Mouse (Mus musculus) kidney, postnatal 0 days (tissue): ENCODE data around the gene Atp6v0a1. TPM values are rescaled to one million over a fixed set of nuclear protein-coding genes. Genes with fewer than 3 reads are reported as not detected.
A peak's percentile ranks its signal among the peaks of the same experiment; 100 is the strongest.

ENCODE experiments used
- ATAC-seq: fragments of 200-750 bp; cut with Nextera tagmentation; replicated peaks from 2 replicates; pipeline ENCODE4 v1.8.0; 2017; ENCODE audit warnings: low read depth, moderate number of reproducible peaks, moderate TSS enrichment, moderate library complexity; ENCODE audit not compliant: low FRiP score
- DNase-seq: peaks from one replicate; pipeline ENCODE4 v3.0.0-alpha.2; 2016; ENCODE audit warnings: low spot score
- H3K27ac ChIP-seq: fragments of 300-500 bp; sonication (generic); 2 replicates; pipeline ENCODE4 v1.5.1; 2014; ENCODE audit warnings: mild to moderate bottlenecking
- H3K27me3 ChIP-seq: fragments of 300-500 bp; sonication (generic); 2 replicates; pipeline ENCODE4 v1.6.1; 2014; ENCODE audit warnings: low read length, mixed read lengths; ENCODE audit not compliant: insufficient read depth
- H3K36me3 ChIP-seq: fragments of 300-500 bp; sonication (generic); 2 replicates; pipeline ENCODE4 v1.6.1; 2014; ENCODE audit warnings: low read length, mixed read lengths; ENCODE audit not compliant: insufficient read depth
- H3K4me1 ChIP-seq: fragments of 300-500 bp; sonication (generic); replicated peaks from 2 replicates; pipeline ENCODE4 v1.6.1; 2014; ENCODE audit warnings: antibody characterized with exemption, low read length, mixed read lengths; ENCODE audit not compliant: insufficient read depth
- H3K4me2 ChIP-seq: fragments of 300-500 bp; sonication (generic); 2 replicates; pipeline ENCODE4 v1.6.1; 2014; ENCODE audit warnings: mild to moderate bottlenecking, low read length, moderate library complexity, mixed read lengths
- H3K4me3 ChIP-seq: fragments of 300-500 bp; sonication (generic); replicated peaks from 2 replicates; pipeline ENCODE4 v1.5.1; 2014; ENCODE audit warnings: low read depth, low read length
- H3K9ac ChIP-seq: fragments of 300-500 bp; sonication (generic); 2 replicates; pipeline ENCODE4 v1.6.1; 2014; ENCODE audit warnings: low read depth, low read length
- H3K9me3 ChIP-seq: fragments of 300-500 bp; sonication (generic); replicated peaks from 2 replicates; pipeline ENCODE4 v1.6.1; 2016; ENCODE audit warnings: low read length, inconsistent platforms, mixed read lengths
- CTCF ChIP-seq: IDR thresholded peaks from 2 replicates; pipeline ENCODE4 v1.5.1; 2016; ENCODE audit warnings: antibody characterized with exemption, low read depth, mild to moderate bottlenecking, moderate library complexity
- WGBS: fragments of 180-500 bp; shearing (Covaris S2); extraction: QIAGEN DNeasy Blood & Tissue Kit; methylation state at CpG from one replicate; pipeline ENCODE4 v1.1.7; 2014; 5-methylcytosine and 5-hydroxymethylcytosine counted together
- polyA plus RNA-seq: library from polyadenylated mRNA; unstranded; fragments of >200 nt; fragmentation: Nextera tagmentation; extraction: Ambion mirVana; gene quantifications from 2 replicates; pipeline ENCODE4 v1.2.1, GENCODE M21; 2015

Atp6v0a1 gene
- polyA plus RNA-seq, 1 experiment from 2014 or later = 35.1 TPM

DNA sequence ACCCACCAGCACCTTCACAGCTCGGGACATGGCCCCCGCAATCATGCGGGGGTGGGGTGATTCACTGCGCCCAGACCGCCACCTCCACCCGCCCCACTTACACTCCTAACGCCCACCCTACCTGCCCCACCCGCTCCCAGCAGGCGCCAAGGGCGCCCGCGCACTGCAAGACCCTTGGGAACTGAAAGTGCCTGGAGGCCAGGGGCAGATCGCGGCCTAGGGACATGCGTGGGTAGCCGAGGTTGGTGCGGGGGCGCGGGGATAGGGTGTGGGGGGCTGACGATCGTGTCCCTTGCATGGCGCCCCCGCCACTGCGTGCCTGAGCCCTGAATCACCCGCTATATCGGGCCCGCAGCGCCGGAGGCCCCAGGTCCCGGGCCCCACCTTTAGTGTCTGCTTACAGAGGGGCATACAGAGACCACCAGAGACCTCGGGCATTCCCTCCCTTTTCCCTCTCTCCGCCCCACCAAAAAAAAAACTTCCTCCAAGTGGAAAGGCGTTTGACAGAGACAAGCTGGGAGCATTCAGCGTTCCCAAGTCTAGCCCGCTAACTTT lies 40.0 kb upstream of the Atp6v0a1 start:
- no peaks in the 10 kb centered on the region for H3K36me3 ChIP-seq
- no peak for TF ChIP-seq CTCF
- peak overlapping the region; percentile 64 for H3K4me3 ChIP-seq
- DNase-seq (no peak), ATAC-seq (peak; percentile 15; the same call in 1 of the 2 replicates)
- peak overlapping the region; percentile 70 for H3K4me2 ChIP-seq
- peak overlapping the region; percentile 87 for H3K27ac ChIP-seq
- peak overlapping the region; percentile 73 for H3K9ac ChIP-seq
- H3K27me3 ChIP-seq = no peaks in the 10 kb centered on the region
- 1% methylated on average over 32 of the region's 35 CpGs for WGBS
- peaks cover 3% of the 10 kb centered on the region; the same call in 1 of the 2 replicates for H3K4me1 ChIP-seq
- H3K9me3 ChIP-seq = no peaks in the 10 kb centered on the region

DNA sequence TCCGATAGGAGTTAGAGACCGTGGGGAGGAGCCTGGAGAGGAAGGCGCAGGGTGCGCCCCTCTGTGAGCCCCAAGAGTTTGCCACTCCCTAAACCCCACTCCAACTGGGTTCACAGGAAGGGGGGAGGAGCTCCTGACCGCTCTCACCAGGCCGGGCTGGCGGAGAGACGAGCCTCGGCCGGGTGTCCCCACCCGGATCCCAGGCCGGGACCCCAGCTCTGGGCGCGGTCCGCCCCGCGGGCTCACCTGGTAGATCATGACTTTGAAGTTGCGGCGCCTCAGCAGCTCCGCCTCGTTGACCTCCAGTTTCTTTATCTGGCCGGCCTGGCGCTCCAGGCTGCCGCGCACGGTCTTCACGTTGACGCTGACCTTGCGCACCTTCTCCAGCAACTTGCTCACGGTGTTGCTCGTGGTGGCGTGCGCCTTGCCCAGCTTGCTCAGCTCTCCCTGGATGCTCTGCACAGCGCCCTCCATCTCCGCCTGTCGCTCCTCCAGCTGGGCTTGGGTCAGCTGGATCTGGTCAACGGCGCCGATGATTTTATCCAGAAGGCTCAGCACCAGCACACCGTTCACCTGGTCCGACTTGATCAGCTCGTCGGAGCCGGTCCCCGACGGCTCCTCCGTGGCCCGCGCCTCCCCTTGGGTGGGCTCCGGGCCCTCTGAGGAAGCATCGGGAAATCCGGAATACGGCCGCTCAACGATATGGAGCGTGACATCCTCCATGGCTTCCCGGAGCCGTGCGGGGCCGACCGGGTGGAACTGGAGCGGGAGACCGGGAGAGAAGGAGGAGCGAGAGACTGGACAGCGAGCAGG lies 39.3 kb upstream of the Atp6v0a1 start:
- H3K4me3 ChIP-seq = peak overlapping the region; percentile 64
- H3K36me3 ChIP-seq = no peaks in the 10 kb centered on the region
- H3K4me1 ChIP-seq = peaks cover 3% of the 10 kb centered on the region; the same call in 1 of the 2 replicates
- TF ChIP-seq CTCF = no peak
- DNase-seq (peak; percentile 86), ATAC-seq (peak; percentile 70)
- H3K4me2 ChIP-seq = peak overlapping the region; percentile 70
- WGBS = under 1% methylated on average over 65 of the region's 65 CpGs
- H3K9me3 ChIP-seq = no peaks in the 10 kb centered on the region
- no peaks in the 10 kb centered on the region for H3K27me3 ChIP-seq
- peak overlapping the region; percentile 87 for H3K27ac ChIP-seq
- peak overlapping the region; percentile 73 for H3K9ac ChIP-seq

DNA sequence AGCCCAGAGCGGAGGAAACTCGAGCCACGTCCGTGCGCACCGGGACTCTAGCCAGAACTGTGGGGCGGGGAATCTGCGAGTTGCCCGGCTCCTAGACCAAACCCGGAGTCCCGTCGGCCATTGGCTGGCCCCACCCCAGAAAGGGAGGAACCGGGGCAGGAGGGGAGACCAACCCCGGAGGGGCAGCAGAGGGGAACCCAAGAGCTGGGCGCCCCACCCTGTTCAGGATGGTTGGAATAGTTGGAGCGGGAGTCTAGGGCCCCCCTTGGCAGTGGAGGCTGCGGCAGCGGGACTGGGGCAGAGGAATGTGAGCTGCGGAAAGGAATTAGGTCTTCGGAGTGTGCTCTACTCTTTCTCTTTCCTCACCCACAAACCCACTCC lies 38.7 kb upstream of the Atp6v0a1 start, which contains the start of gene Cavin1:
Cavin1 (minus strand) TSS at position 331 of the 381 bp plus-strand sequence.
- peak within 1 kb of the TSS; percentile 73 for H3K9ac ChIP-seq
- H3K4me1 ChIP-seq = peaks cover 3% of the 10 kb centered on the region; the same call in 1 of the 2 replicates
- TF ChIP-seq CTCF = 0 out of 2 replicates have a peak, but pooled peaks have one; percentile 5
- H3K4me2 ChIP-seq = peak within 1 kb of the TSS; percentile 70
- peak; percentile 85 for ATAC-seq
- peak within 1 kb of the TSS; percentile 64 for H3K4me3 ChIP-seq
- 0% methylated on average over 19 of the region's 20 CpGs for WGBS
- H3K36me3 ChIP-seq = no peaks in the 10 kb centered on the region
- H3K27ac ChIP-seq = peak within 1 kb of the TSS; percentile 87
- DNase-seq = peak; percentile 93
- H3K27me3 ChIP-seq = no peaks in the 10 kb centered on the region
- no peaks in the 10 kb centered on the region for H3K9me3 ChIP-seq

DNA sequence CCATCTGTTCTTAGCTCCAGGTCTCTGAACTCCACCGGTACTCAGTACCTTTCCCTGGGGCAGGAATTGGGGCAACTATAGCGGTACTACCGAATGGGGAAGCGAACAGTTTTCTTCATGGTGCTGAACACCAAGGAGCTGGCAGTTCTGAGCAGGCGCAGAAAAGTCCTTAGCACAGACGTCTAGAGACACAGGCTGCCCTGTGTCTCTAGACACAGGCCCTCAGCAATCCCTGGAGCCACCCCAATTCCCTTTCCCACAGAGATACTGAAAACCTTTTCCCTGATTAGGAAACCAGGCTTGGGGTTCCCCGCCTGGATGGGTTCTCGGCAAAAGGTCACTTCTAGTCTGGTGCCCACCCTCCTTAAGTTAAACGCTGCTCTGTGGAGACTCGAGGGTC lies 37.8 kb upstream of the Atp6v0a1 start:
- DNase-seq (no peak), ATAC-seq (no peak)
- Histone ChIP-seq H3K27ac (0 out of 2 replicates have a peak overlapping the region, but pooled peaks have one; percentile 87), H3K4me3 (no peak overlapping the region), H3K9me3 (no peaks in the 10 kb centered on the region), H3K36me3 (no peaks in the 10 kb centered on the region), H3K4me1 (no peaks in the 10 kb centered on the region; the same call in 1 of the 2 replicates), H3K27me3 (no peaks in the 10 kb centered on the region), H3K9ac (no peak overlapping the region), H3K4me2 (no peak overlapping the region)
- 72% methylated on average over 10 of the region's 10 CpGs for WGBS
- TF ChIP-seq CTCF = no peak

DNA sequence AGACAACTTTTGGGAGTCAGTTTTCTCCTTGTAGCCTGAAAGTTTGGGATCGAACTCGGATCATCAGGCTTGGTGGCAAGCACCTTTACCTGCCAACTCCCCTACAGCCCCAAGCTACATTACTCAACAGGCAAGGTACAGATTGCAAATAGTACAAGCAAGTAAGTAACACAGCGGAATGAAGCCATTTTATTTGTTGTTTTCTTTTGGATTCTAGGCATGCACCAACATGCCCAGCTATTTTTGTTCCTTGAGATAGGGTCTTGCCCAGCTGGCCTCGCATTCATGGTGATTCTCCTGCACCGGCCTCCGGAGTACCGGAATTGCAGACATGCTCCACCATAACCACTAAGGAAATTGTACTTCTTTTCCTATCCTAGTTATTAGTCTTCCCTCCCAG lies 36.0 kb upstream of the Atp6v0a1 start:
- Histone ChIP-seq H3K27ac (no peak overlapping the region), H3K9ac (no peak overlapping the region), H3K4me2 (no peak overlapping the region), H3K27me3 (no peaks in the 10 kb centered on the region), H3K36me3 (no peaks in the 10 kb centered on the region), H3K4me3 (no peak overlapping the region), H3K4me1 (no peaks in the 10 kb centered on the region; the same call in 1 of the 2 replicates), H3K9me3 (no peaks in the 10 kb centered on the region)
- ATAC-seq (no peak), DNase-seq (no peak)
- no peak for TF ChIP-seq CTCF
- 91% methylated on average over 7 of the region's 7 CpGs for WGBS

DNA sequence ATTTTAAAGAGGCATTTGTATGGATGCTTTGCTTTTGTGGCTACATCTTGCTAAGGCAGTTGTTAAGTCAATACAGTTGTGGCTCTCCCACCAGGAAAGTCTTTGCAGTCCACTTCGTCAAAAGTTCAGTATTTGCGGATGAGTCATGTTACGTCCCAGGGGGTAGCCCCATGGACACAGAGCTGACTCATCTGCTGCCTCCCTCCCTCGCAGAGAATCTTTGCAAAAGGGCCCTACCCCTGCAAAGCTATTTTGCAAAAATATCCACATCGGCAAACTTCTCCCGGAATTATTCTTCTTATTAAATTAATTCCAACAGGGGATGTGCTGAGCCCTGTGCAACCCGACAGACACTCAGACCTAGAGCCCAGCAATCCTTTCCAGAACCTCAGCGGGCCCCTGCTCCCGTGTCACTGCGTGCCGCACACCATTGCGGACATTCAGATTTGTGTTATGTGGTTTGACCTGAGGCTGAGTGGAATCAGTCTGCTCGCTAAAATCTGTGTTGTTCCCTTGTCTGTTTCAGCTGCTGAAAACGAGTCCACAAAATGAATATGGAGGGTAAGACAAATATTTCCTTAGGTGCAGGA lies 34.8 kb upstream of the Atp6v0a1 start:
- no peak overlapping the region for H3K4me3 ChIP-seq

More for the DNA sequence above, 34.8 kb upstream of the Atp6v0a1 start:
- 59% methylated on average over 14 of the region's 14 CpGs for WGBS
- no peak for TF ChIP-seq CTCF
- Histone ChIP-seq H3K9me3 (no peaks in the 10 kb centered on the region), H3K4me1 (no peaks in the 10 kb centered on the region), H3K9ac (no peak overlapping the region), H3K27me3 (no peaks in the 10 kb centered on the region), H3K36me3 (no peaks in the 10 kb centered on the region), H3K27ac (no peak overlapping the region), H3K4me2 (no peak overlapping the region)
- DNase-seq (no peak), ATAC-seq (no peak)
